Comparison of ENCODE assay signal across 14 mouse cellular contexts in the genomic region with DNA sequence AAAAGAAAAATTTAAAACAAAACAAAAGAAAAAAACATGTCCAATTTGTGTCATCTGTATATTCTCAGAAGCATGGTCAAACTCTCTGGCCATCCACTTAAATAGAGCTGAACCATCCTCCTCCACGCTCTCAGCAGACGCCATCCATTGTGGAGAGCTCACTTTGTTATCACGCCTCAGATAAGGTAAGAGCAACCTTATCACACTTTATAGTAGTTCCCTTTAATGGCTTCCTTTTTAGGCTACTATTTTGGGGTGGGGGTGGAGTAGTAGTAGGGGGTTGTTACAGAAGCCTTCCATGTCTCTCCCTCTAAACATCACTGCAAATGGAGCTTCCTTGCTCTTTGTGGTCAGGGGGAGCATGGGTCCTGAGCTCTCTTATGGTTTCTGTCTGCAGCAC.
"Had no signal": no experiment of that assay in that cellular context is flagged by ENCODE, and none has a peak within 500 bp of the region (broad histone marks: within the 10 kb centered on the region; RNA-seq: fewer than 3 reads in every experiment).

No protein-coding gene starts in this region.

- H3K4me2 ChIP-seq: limb, embryonic 12.5 days; limb, embryonic 15.5 days; liver, embryonic 11.5 days; lung, embryonic 14.5 days; midbrain, embryonic 11.5 days had no signal

- ATAC-seq: liver, postnatal 0 days; lung, postnatal 0 days had no signal

- H3K4me3 ChIP-seq: limb, embryonic 12.5 days; limb, embryonic 15.5 days had no signal

- H3K4me1 ChIP-seq: limb, embryonic 12.5 days; limb, embryonic 15.5 days had no signal

- H3K9ac ChIP-seq: limb, embryonic 12.5 days; limb, embryonic 15.5 days; liver, embryonic 14.5 days; liver, postnatal 0 days; lung, embryonic 14.5 days had no signal

- H3K9me3 ChIP-seq: limb, embryonic 12.5 days; limb, embryonic 15.5 days had no signal

- DNase-seq: kidney, adult 9 months; kidney, postnatal 14 days; kidney, postnatal 4 days; liver, postnatal 0 days; lung, embryonic 14.5 days; thymus, adult 18-20 months; thymus, postnatal 36 days had no signal

- H3K27ac ChIP-seq: limb, embryonic 12.5 days; limb, embryonic 15.5 days; liver, embryonic 14.5 days; macrophage had no signal

- H3K36me3 ChIP-seq: limb, embryonic 12.5 days; limb, embryonic 15.5 days had no signal
